Comparison of ENCODE assay signal across 8 mouse cellular contexts in genomic region chr1:127204817-127205485, GRCm38 (mm10). TPM values are rescaled to one million over a fixed set of nuclear protein-coding genes. Genes with fewer than 3 reads are reported as not detected.
DNase-seq lines count a peak whose midpoint lies in the region; ATAC-seq and TF ChIP-seq lines count a peak whose summit lies in the region.

TSS of gene Mgat5 (plus strand) at chr1:127205015.

- no peak for DNase-seq in G1E (ENCODE audit: low spot score)
- DNase-seq in cerebellum, adult 18-20 months, result peak; percentile 90 to 92
- peak; percentile 91 for DNase-seq in heart, postnatal 4 days
- peak; percentile 84 to 87 for DNase-seq in layer of hippocampus, adult 8-10 months (ENCODE audit: low spot score in 2 of 2)
- DNase-seq in ovary, adult 18-20 months (ENCODE audit: low spot score), result peak; percentile 82
- DNase-seq in thymus, postnatal 0 days (ENCODE audit: low spot score), result peak; percentile 92

- H3K9me3 ChIP-seq in G1E (replicated peaks), result peaks cover 71% of the 10 kb centered on the region
- no peaks in the 10 kb centered on the region for H3K9me3 ChIP-seq in forebrain, embryonic 16.5 days (ENCODE audit: control insufficient read depth, low read length)
- no peaks in the 10 kb centered on the region for H3K9me3 ChIP-seq in lung, embryonic 15.5 days

- WGBS in forebrain, embryonic 16.5 days, result under 1% methylated on average over 51 of the region's 51 CpGs
- 2% methylated on average over 51 of the region's 51 CpGs for WGBS in lung, embryonic 15.5 days

- peak within 1 kb of the TSS; percentile 7; the same call in 1 of the 2 replicates for H3K4me3 ChIP-seq in G1E (ENCODE audit: low read depth, low read length)
- peak within 1 kb of the TSS; percentile 86 for H3K4me3 ChIP-seq in forebrain, embryonic 16.5 days (replicated peaks; ENCODE audit: low read length)
- H3K4me3 ChIP-seq in lung, embryonic 15.5 days, result peak within 1 kb of the TSS; percentile 60

- H3K4me2 ChIP-seq in forebrain, embryonic 16.5 days (ENCODE audit: low read length), result peak within 1 kb of the TSS; percentile 81
- H3K4me2 ChIP-seq in lung, embryonic 15.5 days, result peak within 1 kb of the TSS; percentile 97

- no peak for TF ChIP-seq CTCF in G1E (IDR thresholded peaks at IDR 0.05; ENCODE audit: low read depth, low read length)

- no peaks in the 10 kb centered on the region for H3K36me3 ChIP-seq in G1E (replicated peaks)
- H3K36me3 ChIP-seq in forebrain, embryonic 16.5 days (ENCODE audit: control insufficient read depth, insufficient read depth), result no peaks in the 10 kb centered on the region
- H3K36me3 ChIP-seq in lung, embryonic 15.5 days, result no peaks in the 10 kb centered on the region

- no peak for ATAC-seq in G1E (ENCODE audit: extremely low read depth, insufficient number of reproducible peaks, low FRiP score, poor library complexity, severe bottlenecking)
- peak; percentile 91 for ATAC-seq in forebrain, embryonic 16.5 days
- peak; percentile 91 for ATAC-seq in lung, embryonic 15.5 days (ENCODE audit: borderline replicate concordance, extremely low read depth, low FRiP score, low TSS enrichment)

- peak within 1 kb of the TSS; percentile 97 for H3K27ac ChIP-seq in forebrain, embryonic 16.5 days (ENCODE audit: low read length)
- H3K27ac ChIP-seq in lung, embryonic 15.5 days, result peak within 1 kb of the TSS; percentile 97

- H3K27me3 ChIP-seq in G1E (ENCODE audit: insufficient read depth, low read length), result no peaks in the 10 kb centered on the region
- H3K27me3 ChIP-seq in forebrain, embryonic 16.5 days (replicated peaks; ENCODE audit: control insufficient read depth, insufficient read depth, low read length), result no peaks in the 10 kb centered on the region
- no peaks in the 10 kb centered on the region for H3K27me3 ChIP-seq in lung, embryonic 15.5 days

- H3K4me1 ChIP-seq in G1E (ENCODE audit: insufficient read depth, low read depth, low read length), result no peaks in the 10 kb centered on the region
- peaks cover 28% of the 10 kb centered on the region for H3K4me1 ChIP-seq in forebrain, embryonic 16.5 days (replicated peaks; ENCODE audit: control insufficient read depth, insufficient read depth, low read length)
- peaks cover 25% of the 10 kb centered on the region for H3K4me1 ChIP-seq in lung, embryonic 15.5 days

- peak within 1 kb of the TSS; percentile 92 for H3K9ac ChIP-seq in forebrain, embryonic 16.5 days (replicated peaks; ENCODE audit: low read depth, low read length)
- peak within 1 kb of the TSS; percentile 51 for H3K9ac ChIP-seq in lung, embryonic 15.5 days

RNA-seq across cellular contexts. Expression of gene Mgat5, which starts in this region (rescaled TPM):
- not detected in 2 replicates for total RNA-seq in G1E (2014; fragmentation: Nextera tagmentation)
- 0.06 and 0.16 TPM in 2 replicates for total RNA-seq in G1E (2017)
- not detected in 2 replicates for polyA plus RNA-seq in G1E (2012)
- polyA plus RNA-seq in forebrain, embryonic 16.5 days (2015; fragmentation: Nextera tagmentation; extraction: Ambion mirVana), result 12.1 and 14.8 TPM in 2 replicates
- 10 to 100 TPM; 18.3 to 21.4 TPM for total RNA-seq in heart, postnatal 4 days (2021)
- total RNA-seq in layer of hippocampus, adult 8-10 months (2022), result 10 to 100 TPM; 53.3 to 57.1 (median 55.1) TPM
- polyA plus RNA-seq in lung, embryonic 15.5 days (2015; fragmentation: Nextera tagmentation; extraction: Ambion mirVana), result 4.1 TPM in 2 replicates
- polyA plus RNA-seq in thymus, postnatal 0 days (2015; fragmentation: Nextera tagmentation; extraction: Ambion mirVana), result 6.5 and 9.9 TPM in 2 replicates

Comparison
In these comparisons a context has a peak if more than half of its experiments do, and no peak if none do; other contexts are left out.
1. RNA of gene Mgat5 (total RNA-seq): 53.3 to 57.1 TPM in layer of hippocampus, adult 8-10 months and 18.3 to 21.4 TPM in heart, postnatal 4 days; 0.06 to 0.16 TPM in G1E; every median in the first group is over 10 times any median in the second.
2. H3K4me3 ChIP-seq: peak in every context shown above with its lines; median percentile 86 in forebrain, embryonic 16.5 days; 60 in lung, embryonic 15.5 days; 7 in G1E.